7 mouse cellular contexts compared by ENCODE assay signal in the genomic region with DNA sequence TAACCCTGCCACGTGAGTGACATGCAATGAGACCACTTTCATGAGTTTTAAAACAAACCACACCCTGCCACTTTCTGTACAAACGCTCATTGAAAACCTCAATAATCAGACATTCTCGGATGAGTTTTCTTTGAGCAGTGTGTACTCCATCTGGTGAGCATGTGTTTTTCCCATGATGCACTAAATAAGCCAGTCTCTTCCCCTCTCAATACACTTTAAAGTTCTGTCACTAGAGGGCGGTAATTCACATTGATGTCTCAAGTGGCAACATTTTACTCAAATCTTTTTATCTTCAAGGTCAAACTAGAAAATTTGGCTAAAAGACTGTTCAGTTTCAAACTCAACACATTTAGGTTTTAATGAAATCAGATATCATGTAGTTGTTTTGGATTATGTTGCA.
DNase-seq lines count a peak whose midpoint lies in the region; ATAC-seq and TF ChIP-seq lines count a peak whose summit lies in the region.

No protein-coding gene starts in this region.

- H3K79me2 ChIP-seq in CH12.LX (replicated peaks; ENCODE audit: control insufficient read depth, extremely low read depth, insufficient read depth, poor library complexity, severe bottlenecking) = no peaks in the 10 kb centered on the region

- no peak for TF ChIP-seq EP300 in CH12.LX (IDR thresholded peaks at IDR 0.05; ENCODE audit: low read length)

- peak; percentile 79 for ATAC-seq in forebrain, postnatal 0 days
- ATAC-seq in erythroid progenitor cell, adult 5-6 weeks (replicated peaks; ENCODE audit: low FRiP score, poor library complexity, severe bottlenecking) = no peak

- 34% methylated on average over 4 of the region's 4 CpGs for WGBS in forebrain, postnatal 0 days

- no peak for TF ChIP-seq POLR2A in CH12.LX (IDR thresholded peaks at IDR 0.05; ENCODE audit: low read depth, low read length)

- DNase-seq in kidney, adult 9 months = peak; percentile 59
- DNase-seq in kidney, adult 11 months = no peak
- DNase-seq in CH12.LX (ENCODE audit: extremely low read depth) (peak; percentile 81), NIH3T3 (ENCODE audit: low read depth) (peak; percentile 75)
- DNase-seq in forebrain, postnatal 0 days = peak; percentile 66
- DNase-seq in spleen, postnatal 4 days (ENCODE audit: low spot score in 2 of 2) = no peak

- peak; percentile 62 for TF ChIP-seq RAD21 in CH12.LX (IDR thresholded peaks at IDR 0.05; ENCODE audit: low read depth, low read length)

- H3K4me2 ChIP-seq in CH12.LX (ENCODE audit: insufficient read depth, low read depth, poor library complexity, severe bottlenecking) = peak overlapping the region; percentile 86
- no peak overlapping the region for H3K4me2 ChIP-seq in forebrain, postnatal 0 days (ENCODE audit: low read depth)

- peak; percentile 54 to 72 for TF ChIP-seq CTCF in CH12.LX (conservative IDR thresholded peaks at IDR 0.05 in 1 of 2, IDR thresholded peaks at IDR 0.05 in 1 of 2; ENCODE audit: low read depth in 2 of 2, low read length in 2 of 2)
- TF ChIP-seq CTCF in forebrain, postnatal 0 days (IDR thresholded peaks at IDR 0.05; ENCODE audit: low read depth) = peak; percentile 66

- no peaks in the 10 kb centered on the region for H3K9me3 ChIP-seq in CH12.LX (replicated peaks; ENCODE audit: low read length)
- no peaks in the 10 kb centered on the region for H3K9me3 ChIP-seq in forebrain, postnatal 0 days (ENCODE audit: low read length)

- H3K27me3 ChIP-seq in CH12.LX (replicated peaks) = no peaks in the 10 kb centered on the region
- no peaks in the 10 kb centered on the region for H3K27me3 ChIP-seq in forebrain, postnatal 0 days (ENCODE audit: insufficient read depth, low read length)

- no peaks in the 10 kb centered on the region for H3K36me3 ChIP-seq in CH12.LX (replicated peaks in 1 of 2; ENCODE audit: control insufficient read depth in 1 of 2, insufficient read depth in 1 of 2, low read length in 1 of 2)
- H3K36me3 ChIP-seq in forebrain, postnatal 0 days (ENCODE audit: insufficient read depth) = no peaks in the 10 kb centered on the region

- dilution Hi-C loops in CH12.LX (cut with MboI; ENCODE audit: extremely low pct_ligation_motif_present, extremely low pct_unique_long_range_greater_than_20kb, low sequenced_read_pairs) = no loop called here

- no peak overlapping the region for H3K4me3 ChIP-seq in CH12.LX (replicated peaks in 1 of 3; ENCODE audit: low read depth in 2 of 3, low read length in 2 of 3, poor library complexity in 1 of 3)
- no peak overlapping the region for H3K4me3 ChIP-seq in forebrain, postnatal 0 days (ENCODE audit: low read depth, low read length)

- H3K9ac ChIP-seq in CH12.LX (ENCODE audit: insufficient read depth, low read depth) = peak overlapping the region; percentile 60; the same call in 1 of the 2 replicates
- no peak overlapping the region for H3K9ac ChIP-seq in forebrain, postnatal 0 days

- in situ Hi-C loops in CH12.LX (cut with MboI; ENCODE audit: low pct_ligation_motif_present, low pct_unique_long_range_greater_than_20kb, low sequenced_read_pairs) = no loop called here

- no peaks in the 10 kb centered on the region for H3K4me1 ChIP-seq in CH12.LX (ENCODE audit: control insufficient read depth in 1 of 2, insufficient read depth in 2 of 2)
- H3K4me1 ChIP-seq in forebrain, postnatal 0 days (ENCODE audit: insufficient read depth) = no peaks in the 10 kb centered on the region

- H3K27ac ChIP-seq in CH12.LX (ENCODE audit: insufficient read depth, low read depth) = no peak overlapping the region
- no peak overlapping the region for H3K27ac ChIP-seq in forebrain, postnatal 0 days (ENCODE audit: low read depth, low read length)

TF ChIP-seq in CH12.LX, 34 proteins besides CTCF, POLR2A, EP300 and RAD21:
- TF ChIP-seq MYC (IDR thresholded peaks at IDR 0.05; ENCODE audit: low read depth, low read length) (peak; percentile 63), MXI1 (IDR thresholded peaks at IDR 0.05; ENCODE audit: low read depth, low read length) (no peak), BHLHE40 (IDR thresholded peaks at IDR 0.05; ENCODE audit: low read depth, low read length) (peak; percentile 31; the same call in 1 of the 2 replicates), SMC3 (IDR thresholded peaks at IDR 0.05; ENCODE audit: low read depth, low read length) (peak; percentile 63)

Comparison
In these comparisons a context has a peak if more than half of its experiments do, and no peak if none do; other contexts are left out.
1. DNase-seq: peak in kidney, adult 9 months (single experiment), CH12.LX (single experiment), NIH3T3 (single experiment) and forebrain, postnatal 0 days (single experiment); none in kidney, adult 11 months (single experiment) and spleen, postnatal 4 days (0 of 2).